Mouse (Mus musculus) lung, embryonic 15.5 days (tissue): ENCODE results near the gene Rfx8. TPM values are rescaled to one million over a fixed set of nuclear protein-coding genes. Genes with fewer than 3 reads are reported as not detected.

ENCODE experiments used
- ATAC-seq: fragments of 200-750 bp; cut with Nextera tagmentation; 2 replicates; pipeline ENCODE4 v1.8.0; 2017; ENCODE audit warnings: moderate number of reproducible peaks, borderline replicate concordance; ENCODE audit not compliant: low FRiP score, low TSS enrichment; ENCODE audit errors: extremely low read depth
- H3K27ac ChIP-seq: fragments of 300-500 bp; sonication (generic); 2 replicates; pipeline ENCODE4 v1.5.1; 2015; ENCODE audit warnings: moderate library complexity, mild to moderate bottlenecking, inconsistent platforms
- H3K27me3 ChIP-seq: fragments of 300-500 bp; sonication (generic); 2 replicates; pipeline ENCODE4 v1.6.1; 2015; ENCODE audit warnings: inconsistent platforms
- H3K36me3 ChIP-seq: fragments of 300-500 bp; sonication (generic); 2 replicates; pipeline ENCODE4 v1.6.1; 2015; ENCODE audit warnings: inconsistent platforms
- H3K4me1 ChIP-seq: fragments of 300-500 bp; sonication (generic); 2 replicates; pipeline ENCODE4 v1.6.1; 2015; ENCODE audit warnings: inconsistent platforms
- H3K4me2 ChIP-seq: fragments of 300-500 bp; sonication (generic); 2 replicates; pipeline ENCODE4 v1.6.1; 2015; ENCODE audit warnings: inconsistent platforms, mild to moderate bottlenecking, moderate library complexity
- H3K4me3 ChIP-seq: fragments of 300-500 bp; sonication (generic); 2 replicates; pipeline ENCODE4 v1.5.1; 2015; ENCODE audit warnings: mild to moderate bottlenecking, inconsistent platforms
- H3K9ac ChIP-seq: fragments of 300-500 bp; sonication (generic); 2 replicates; pipeline ENCODE4 v1.6.1; 2015; ENCODE audit warnings: inconsistent platforms
- H3K9me3 ChIP-seq: fragments of 300-500 bp; sonication (generic); 2 replicates; pipeline ENCODE4 v1.6.1; 2016; ENCODE audit warnings: inconsistent platforms
- WGBS: fragments of 180-500 bp; shearing (Covaris S2); methylation state at CpG from one replicate; pipeline ENCODE4 v1.1.7; 2015; 5-methylcytosine and 5-hydroxymethylcytosine counted together
- polyA plus RNA-seq: library from polyadenylated mRNA; unstranded; fragments of >200 nt; fragmentation: Nextera tagmentation; extraction: Ambion mirVana; gene quantifications from 2 replicates; pipeline ENCODE4 v1.2.1, GENCODE M21; 2015

Rfx8 gene
- polyA plus RNA-seq, 1 experiment from 2014 or later = 0.67 TPM

GRCm38 (mm10) chr1:39687279-39687678, 33.5 kb downstream of the Rfx8 start:
- H3K36me3 ChIP-seq = no peaks in the 10 kb centered on the region
- no peak overlapping the region for H3K9ac ChIP-seq
- no peaks in the 10 kb centered on the region for H3K27me3 ChIP-seq
- H3K9me3 ChIP-seq = no peaks in the 10 kb centered on the region
- no peaks in the 10 kb centered on the region for H3K4me1 ChIP-seq
- H3K4me2 ChIP-seq = no peak overlapping the region
- 48% methylated on average over 9 of the region's 9 CpGs for WGBS
- no peak overlapping the region for H3K27ac ChIP-seq
- no peak overlapping the region for H3K4me3 ChIP-seq
- no peak for ATAC-seq

- Histone ChIP-seq H3K4me1 (no peaks in the 10 kb centered on the region), H3K4me3 (no peak overlapping the region), H3K9me3 (no peaks in the 10 kb centered on the region), H3K36me3 (no peaks in the 10 kb centered on the region), H3K9ac (no peak overlapping the region), H3K27me3 (no peaks in the 10 kb centered on the region), H3K4me2 (no peak overlapping the region), H3K27ac (no peak overlapping the region)
- peak; percentile 48; the same call in 1 of the 2 replicates for ATAC-seq
- 0% methylated on average over 1 of the region's 1 CpGs for WGBS
Measured at GRCm38 (mm10) chr1:39685841-39686240, 35.0 kb downstream of the Rfx8 start.

GRCm38 (mm10) chr1:39681638-39682037, 39.2 kb downstream of the Rfx8 start:
- Histone ChIP-seq H3K9me3 (no peaks in the 10 kb centered on the region), H3K36me3 (no peaks in the 10 kb centered on the region), H3K9ac (no peak overlapping the region), H3K27me3 (no peaks in the 10 kb centered on the region), H3K4me2 (no peak overlapping the region), H3K4me3 (no peak overlapping the region), H3K27ac (no peak overlapping the region), H3K4me1 (no peaks in the 10 kb centered on the region)
- WGBS = 84% methylated on average over 5 of the region's 5 CpGs
- no peak for ATAC-seq

GRCm38 (mm10) chr1:39680546-39680945, 40.3 kb downstream of the Rfx8 start:
- no peaks in the 10 kb centered on the region for H3K27me3 ChIP-seq

GRCm38 (mm10) chr1:39678883-39679282, 41.9 kb downstream of the Rfx8 start:
- ATAC-seq = no peak

More at GRCm38 (mm10) chr1:39680546-39680945, 40.3 kb downstream of the Rfx8 start:
- no peak for ATAC-seq
- WGBS = 69% methylated on average over 6 of the region's 6 CpGs
- Histone ChIP-seq H3K27ac (no peak overlapping the region), H3K4me1 (no peaks in the 10 kb centered on the region), H3K9ac (no peak overlapping the region), H3K4me2 (no peak overlapping the region), H3K36me3 (no peaks in the 10 kb centered on the region), H3K9me3 (no peaks in the 10 kb centered on the region), H3K4me3 (no peak overlapping the region)

DNA sequence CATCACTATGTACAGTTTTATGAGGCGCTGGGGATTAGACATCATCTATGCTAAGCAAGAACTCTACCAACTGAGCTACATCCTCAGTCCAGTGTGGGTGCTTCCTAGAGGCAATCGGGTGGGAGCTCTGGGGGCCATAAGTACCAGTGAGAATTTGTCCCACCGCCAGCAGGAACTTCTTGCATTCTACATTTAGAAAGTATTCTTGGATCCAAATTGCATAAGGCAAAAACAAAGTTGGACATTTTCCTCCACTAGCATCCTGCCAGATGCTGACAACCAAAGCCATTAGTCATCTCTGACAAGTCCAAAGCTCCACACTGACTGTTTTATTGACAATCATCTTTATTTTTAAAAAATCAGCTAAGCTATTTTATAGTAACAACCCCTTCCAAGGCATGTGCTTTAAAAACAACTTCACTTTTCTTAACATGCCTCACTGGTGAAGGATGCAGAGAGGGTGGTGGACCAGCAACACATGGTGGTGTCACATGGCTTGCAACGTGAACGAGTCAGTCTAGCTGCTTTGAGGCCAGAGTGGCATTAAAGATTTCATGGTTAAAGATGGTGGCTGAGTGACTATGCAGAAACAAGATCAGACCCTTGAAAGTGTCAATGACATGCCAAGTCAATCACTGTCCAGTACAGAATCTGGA, 44.4 kb downstream of the Rfx8 start:
- Histone ChIP-seq H3K27ac (no peak overlapping the region), H3K4me3 (no peak overlapping the region), H3K4me2 (no peak overlapping the region), H3K9ac (no peak overlapping the region), H3K9me3 (no peaks in the 10 kb centered on the region), H3K27me3 (no peaks in the 10 kb centered on the region), H3K36me3 (no peaks in the 10 kb centered on the region), H3K4me1 (no peaks in the 10 kb centered on the region)
- ATAC-seq = no peak
- WGBS = 76% methylated on average over 5 of the region's 5 CpGs

More at GRCm38 (mm10) chr1:39678883-39679282, 41.9 kb downstream of the Rfx8 start:
- H3K9ac ChIP-seq = no peak overlapping the region
- no peak overlapping the region for H3K27ac ChIP-seq
- no peaks in the 10 kb centered on the region for H3K36me3 ChIP-seq
- no peak overlapping the region for H3K4me2 ChIP-seq
- H3K9me3 ChIP-seq = no peaks in the 10 kb centered on the region
- no peaks in the 10 kb centered on the region for H3K27me3 ChIP-seq
- whole genome bisulfite sequencing = 45% methylated on average over 8 of the region's 8 CpGs
- H3K4me3 ChIP-seq = no peak overlapping the region
- no peaks in the 10 kb centered on the region for H3K4me1 ChIP-seq

- H3K9me3 ChIP-seq = no peaks in the 10 kb centered on the region
- no peak overlapping the region for H3K27ac ChIP-seq
- 69% methylated on average over 9 of the region's 9 CpGs for WGBS
- H3K27me3 ChIP-seq = no peaks in the 10 kb centered on the region
- H3K36me3 ChIP-seq = no peaks in the 10 kb centered on the region
- H3K4me3 ChIP-seq = no peak overlapping the region
- no peak for ATAC-seq
- no peak overlapping the region for H3K4me2 ChIP-seq
- no peak overlapping the region for H3K9ac ChIP-seq
- no peaks in the 10 kb centered on the region for H3K4me1 ChIP-seq
Measured at GRCm38 (mm10) chr1:39672362-39673105, 48.3 kb downstream of the Rfx8 start.

- WGBS = 79% methylated on average over 17 of the region's 17 CpGs
- no peak overlapping the region for H3K9ac ChIP-seq
- ATAC-seq = no peak
Measured at GRCm38 (mm10) chr1:39670211-39670935, 50.4 kb downstream of the Rfx8 start.

DNA sequence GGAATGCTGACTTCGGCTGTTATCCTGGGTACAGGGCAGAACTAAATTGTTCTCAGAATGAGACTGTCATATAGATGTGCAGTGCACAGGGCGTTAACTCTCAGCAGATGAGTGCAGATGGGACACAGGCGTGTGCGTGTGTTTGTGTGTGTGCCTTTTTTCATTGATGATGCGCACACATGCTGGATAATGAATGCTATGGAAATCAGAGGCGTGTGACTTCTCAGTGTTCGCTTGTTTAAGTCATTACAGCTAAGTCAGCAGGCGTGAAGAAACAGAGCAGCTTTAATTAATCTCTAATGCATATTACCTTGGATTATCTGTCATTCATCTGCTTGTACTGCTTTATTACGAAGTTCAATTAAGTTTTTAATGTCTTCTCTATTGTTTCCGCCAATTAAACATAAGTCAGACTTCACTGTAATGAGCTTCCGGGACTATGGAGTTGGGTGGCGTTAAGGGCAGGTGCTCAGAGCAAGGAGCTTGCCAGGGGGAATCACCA, 54.0 kb downstream of the Rfx8 start:
- Histone ChIP-seq H3K9ac (no peak overlapping the region), H3K27ac (no peak overlapping the region), H3K4me1 (no peaks in the 10 kb centered on the region), H3K36me3 (no peaks in the 10 kb centered on the region), H3K4me3 (no peak overlapping the region), H3K4me2 (no peak overlapping the region), H3K9me3 (no peaks in the 10 kb centered on the region), H3K27me3 (no peaks in the 10 kb centered on the region)
- 85% methylated on average over 12 of the region's 12 CpGs for WGBS
- ATAC-seq = no peak

More at GRCm38 (mm10) chr1:39670211-39670935, 50.4 kb downstream of the Rfx8 start:
- Histone ChIP-seq H3K4me3 (no peak overlapping the region), H3K36me3 (no peaks in the 10 kb centered on the region), H3K4me1 (no peaks in the 10 kb centered on the region), H3K9me3 (no peaks in the 10 kb centered on the region), H3K4me2 (no peak overlapping the region), H3K27ac (no peak overlapping the region), H3K27me3 (no peaks in the 10 kb centered on the region)

DNA sequence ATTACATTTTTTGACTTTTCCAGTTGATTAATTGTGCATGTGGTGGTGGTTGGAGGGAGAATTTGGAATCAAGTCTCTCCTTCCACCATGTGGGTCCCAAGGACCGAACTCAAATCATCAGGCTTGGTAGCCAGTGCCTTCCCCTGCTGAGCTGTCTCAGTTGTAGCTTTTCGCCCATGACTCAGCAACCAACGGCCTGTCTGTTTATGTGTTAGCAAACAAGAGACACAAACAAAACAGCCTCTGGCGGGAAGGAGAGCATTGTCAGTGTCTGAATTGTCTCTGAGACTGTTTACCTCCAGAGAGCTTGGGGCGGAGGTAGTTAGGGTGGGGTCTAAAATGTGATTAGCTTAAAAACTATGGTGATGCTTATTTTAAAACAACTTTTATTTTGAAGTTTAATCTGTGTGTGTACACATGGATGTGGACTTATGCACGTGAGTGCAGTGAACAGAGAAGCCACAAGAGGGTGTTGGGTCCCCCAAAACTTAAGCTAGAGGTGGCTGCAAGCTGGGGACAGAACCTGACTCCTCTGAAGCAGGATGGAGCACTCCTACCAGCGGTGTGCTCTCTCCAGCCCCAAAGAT, 56.7 kb downstream of the Rfx8 start:
- no peak overlapping the region for H3K4me2 ChIP-seq
- H3K4me1 ChIP-seq = no peaks in the 10 kb centered on the region
- no peak overlapping the region for H3K27ac ChIP-seq
- 76% methylated on average over 7 of the region's 7 CpGs for WGBS
- H3K4me3 ChIP-seq = no peak overlapping the region
- ATAC-seq = no peak
- H3K9me3 ChIP-seq = no peaks in the 10 kb centered on the region
- H3K9ac ChIP-seq = no peak overlapping the region
- H3K27me3 ChIP-seq = no peaks in the 10 kb centered on the region
- no peaks in the 10 kb centered on the region for H3K36me3 ChIP-seq

DNA sequence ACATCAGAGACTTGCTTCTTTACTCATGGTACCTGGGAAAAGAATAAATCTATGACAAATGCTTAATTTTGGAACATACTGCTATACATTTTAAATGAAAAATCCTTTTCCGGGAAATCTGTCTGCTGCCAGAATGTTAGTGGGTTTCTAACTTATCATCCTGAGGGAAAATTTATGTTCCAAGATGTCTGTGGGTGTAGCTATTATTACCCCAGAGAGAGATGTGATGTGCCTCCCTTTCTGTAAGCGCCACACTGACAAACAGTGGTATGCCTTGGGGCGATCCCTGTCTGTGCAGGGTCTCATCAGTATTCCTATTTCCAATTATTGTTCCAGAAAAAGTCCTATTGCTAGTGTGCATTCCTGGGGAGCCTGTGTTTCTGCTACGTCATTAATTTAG, 57.7 kb downstream of the Rfx8 start:
- Histone ChIP-seq H3K9ac (no peak overlapping the region), H3K4me3 (no peak overlapping the region), H3K27ac (no peak overlapping the region), H3K4me1 (no peaks in the 10 kb centered on the region), H3K4me2 (no peak overlapping the region), H3K27me3 (no peaks in the 10 kb centered on the region), H3K36me3 (no peaks in the 10 kb centered on the region), H3K9me3 (no peaks in the 10 kb centered on the region)
- WGBS = 86% methylated on average over 4 of the region's 4 CpGs
- ATAC-seq = no peak
